Mouse (Mus musculus): ENCODE measurements around the gene Elovl5. TPM values are rescaled to one million over a fixed set of nuclear protein-coding genes. Genes with fewer than 3 reads are reported as not detected.

Elovl5 gene
- polyA plus RNA-seq, 1 experiment from 2014 or later: 56.0 TPM

DNA sequence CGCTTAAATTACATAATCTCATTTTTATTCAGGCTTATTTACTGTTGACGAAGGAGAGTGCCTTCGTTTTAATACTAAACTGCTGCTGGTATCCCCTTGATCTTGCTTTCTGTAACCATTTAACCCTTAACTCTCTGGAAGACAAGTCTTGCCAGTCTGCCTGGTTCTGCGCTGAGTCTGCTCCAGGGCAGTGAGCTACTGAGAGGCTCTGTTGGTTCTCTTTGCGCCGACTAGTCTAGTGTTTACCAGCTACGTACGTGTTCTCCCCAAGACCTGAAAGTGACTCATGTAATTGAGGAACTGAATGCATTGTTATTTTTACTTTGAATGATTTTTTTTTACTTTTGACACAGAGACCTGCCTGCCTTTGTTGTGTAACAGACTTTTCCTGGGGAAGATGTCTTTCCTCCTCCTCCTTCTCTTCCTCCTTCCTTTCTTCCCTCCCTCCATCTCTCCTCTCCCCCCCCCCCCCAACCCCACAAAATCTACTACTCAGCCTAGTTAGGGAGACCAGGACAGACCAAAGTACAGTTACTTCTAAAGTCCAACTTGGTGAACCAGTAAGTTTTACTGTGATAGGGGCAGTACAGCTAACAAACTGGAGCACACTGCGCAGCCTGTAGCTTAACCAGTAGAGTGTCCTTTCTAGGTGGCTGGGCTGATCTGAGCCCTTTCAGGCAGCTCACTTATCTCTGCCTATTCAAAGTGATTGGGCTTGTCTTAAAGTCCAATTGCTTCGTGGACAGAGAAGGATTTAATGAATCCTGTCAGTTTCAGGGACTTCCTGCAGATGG, 18.9 kb downstream of the Elovl5 start:
- Histone ChIP-seq H3K27ac (ENCODE audit: low read depth, low read length) (no peak overlapping the region), H3K9ac (ENCODE audit: low read depth, low read length) (no peak overlapping the region), H3K4me1 (replicated peaks; ENCODE audit: control insufficient read depth, insufficient read depth, low read length) (peaks cover 21% of the 10 kb centered on the region; the same call in 1 of the 2 replicates), H3K9me3 (ENCODE audit: control insufficient read depth, low read length) (no peaks in the 10 kb centered on the region), H3K27me3 (replicated peaks; ENCODE audit: control insufficient read depth, insufficient read depth, low read length) (no peaks in the 10 kb centered on the region), H3K36me3 (ENCODE audit: control insufficient read depth, insufficient read depth, low read length) (no peaks in the 10 kb centered on the region), H3K4me2 (no peak overlapping the region), H3K4me3 (ENCODE audit: low read depth, low read length) (no peak overlapping the region)
- DNase-seq (ENCODE audit: low spot score) (no peak), ATAC-seq (replicated peaks; ENCODE audit: low FRiP score) (no peak)
- WGBS: 72% methylated on average over 10 of the region's 10 CpGs

DNA sequence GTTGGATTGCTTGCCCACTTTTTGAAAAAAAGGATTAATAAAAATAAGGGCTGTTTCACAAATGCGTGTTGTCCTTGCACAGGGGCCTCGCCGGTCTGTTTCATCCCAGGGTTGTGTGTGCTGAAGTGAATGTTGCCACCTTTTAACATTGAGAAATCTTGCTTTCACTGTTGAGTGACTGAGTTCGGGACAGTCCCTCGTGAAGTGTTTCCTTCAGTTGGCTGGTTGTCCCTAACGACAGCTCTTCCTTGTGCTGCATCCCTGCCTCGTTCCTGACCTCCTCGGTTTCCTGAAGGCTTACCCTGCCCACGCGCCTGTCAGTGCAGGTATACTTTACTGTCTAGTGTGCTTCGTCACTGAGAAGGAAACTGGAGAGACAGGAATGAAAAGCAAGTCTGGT, 20.7 kb downstream of the Elovl5 start:
- 74% methylated on average over 11 of the region's 11 CpGs for WGBS
- Histone ChIP-seq H3K9me3 (ENCODE audit: control insufficient read depth, low read length) (no peaks in the 10 kb centered on the region), H3K4me2 (no peak overlapping the region), H3K9ac (ENCODE audit: low read depth, low read length) (no peak overlapping the region), H3K27me3 (replicated peaks; ENCODE audit: control insufficient read depth, insufficient read depth, low read length) (no peaks in the 10 kb centered on the region), H3K27ac (ENCODE audit: low read depth, low read length) (no peak overlapping the region), H3K4me3 (ENCODE audit: low read depth, low read length) (no peak overlapping the region), H3K36me3 (ENCODE audit: control insufficient read depth, insufficient read depth, low read length) (no peaks in the 10 kb centered on the region), H3K4me1 (replicated peaks; ENCODE audit: control insufficient read depth, insufficient read depth, low read length) (peaks cover 18% of the 10 kb centered on the region)
- ATAC-seq (replicated peaks; ENCODE audit: low FRiP score) (no peak), DNase-seq (ENCODE audit: low spot score) (no peak)

DNA sequence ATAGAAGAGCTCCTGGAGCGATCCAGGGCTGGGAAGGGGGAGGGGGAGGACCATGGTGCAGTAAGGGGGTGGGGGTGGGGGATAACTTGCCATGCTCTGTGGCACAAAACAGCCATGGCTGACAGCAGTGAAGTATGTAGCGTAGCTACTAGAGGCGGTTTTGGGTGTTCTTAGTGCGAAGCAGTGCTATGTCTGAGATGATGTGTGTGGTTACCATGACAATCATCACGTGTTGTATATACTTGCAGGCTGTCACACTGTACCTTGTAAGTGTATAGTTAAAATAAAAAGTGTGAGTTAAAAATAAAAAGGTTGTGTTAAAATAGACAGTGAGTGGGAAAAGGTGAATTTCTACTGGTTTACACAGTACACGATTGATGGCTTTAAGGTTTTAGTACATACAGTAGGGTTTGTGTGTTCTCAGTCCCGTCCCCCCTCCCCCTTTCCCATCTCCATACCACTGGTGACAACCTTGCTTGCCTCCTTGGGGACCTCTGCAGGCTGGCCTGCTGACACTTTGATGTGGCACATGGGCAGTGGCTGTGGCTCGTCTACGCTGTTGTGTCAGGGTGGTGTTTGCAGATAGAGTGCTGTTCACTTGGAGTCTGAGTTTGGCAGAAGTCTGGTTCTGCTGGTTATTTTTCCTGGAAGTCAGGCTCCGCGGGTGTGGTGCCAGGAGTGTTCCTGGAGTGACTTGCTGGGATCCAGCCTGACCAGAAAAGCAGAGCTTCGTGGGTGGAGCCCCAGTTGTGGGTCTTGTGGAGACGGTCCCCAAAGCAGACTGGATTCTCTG, 21.8 kb downstream of the Elovl5 start:
- Histone ChIP-seq H3K4me2 (no peak overlapping the region), H3K27me3 (replicated peaks; ENCODE audit: control insufficient read depth, insufficient read depth, low read length) (no peaks in the 10 kb centered on the region), H3K4me1 (replicated peaks; ENCODE audit: control insufficient read depth, insufficient read depth, low read length) (peaks cover 18% of the 10 kb centered on the region), H3K27ac (ENCODE audit: low read depth, low read length) (no peak overlapping the region), H3K9ac (ENCODE audit: low read depth, low read length) (no peak overlapping the region), H3K36me3 (ENCODE audit: control insufficient read depth, insufficient read depth, low read length) (no peaks in the 10 kb centered on the region), H3K4me3 (ENCODE audit: low read depth, low read length) (no peak overlapping the region), H3K9me3 (ENCODE audit: control insufficient read depth, low read length) (no peaks in the 10 kb centered on the region)
- no peak for ATAC-seq (replicated peaks; ENCODE audit: low FRiP score)
- 65% methylated on average over 13 of the region's 13 CpGs for WGBS
- no peak for DNase-seq (ENCODE audit: low spot score)

DNA sequence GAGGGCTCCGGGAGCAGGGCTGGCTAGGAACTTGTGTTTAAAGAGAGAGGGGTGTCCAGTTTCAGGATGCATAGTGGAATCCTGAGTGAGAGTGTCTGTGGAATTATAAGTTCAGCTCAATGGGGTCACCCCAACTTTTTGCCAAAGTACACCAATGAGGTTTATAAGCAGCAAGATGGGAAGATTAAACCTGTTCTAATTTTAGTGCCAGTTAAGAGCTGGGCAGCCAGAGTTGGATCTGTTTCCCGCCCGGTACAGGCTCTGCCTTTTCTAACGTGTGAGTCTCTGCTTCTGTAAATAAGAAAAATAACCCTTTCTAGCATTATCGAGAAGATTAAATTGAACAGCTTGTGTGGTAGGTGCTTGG, 22.4 kb downstream of the Elovl5 start:
- WGBS: 73% methylated on average over 5 of the region's 5 CpGs

DNA sequence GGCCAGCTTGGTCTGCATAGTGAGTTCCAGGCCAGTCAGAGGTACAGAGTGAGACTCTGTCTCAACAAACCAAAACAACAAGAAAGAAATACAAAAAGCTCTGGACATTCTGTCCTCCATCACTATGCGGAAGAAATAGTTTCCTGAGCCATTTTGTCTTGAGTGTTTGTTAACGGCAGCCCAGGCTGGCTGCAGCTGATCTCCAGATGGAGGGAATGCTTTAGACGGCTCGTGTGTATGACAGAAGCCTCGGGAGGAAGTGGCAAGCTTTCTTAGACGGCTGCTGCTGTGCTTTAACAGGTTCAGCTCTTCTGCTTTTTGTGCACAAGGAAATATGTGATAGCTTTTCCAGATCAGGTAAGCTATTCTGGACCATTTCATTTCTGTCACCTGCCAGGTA, 23.9 kb downstream of the Elovl5 start:
- ATAC-seq (replicated peaks; ENCODE audit: low FRiP score): no peak
- WGBS: 42% methylated on average over 6 of the region's 6 CpGs
- Histone ChIP-seq H3K4me1 (replicated peaks; ENCODE audit: control insufficient read depth, insufficient read depth, low read length) (peaks cover 18% of the 10 kb centered on the region), H3K4me3 (ENCODE audit: low read depth, low read length) (no peak overlapping the region), H3K4me2 (no peak overlapping the region), H3K9ac (ENCODE audit: low read depth, low read length) (no peak overlapping the region), H3K27me3 (replicated peaks; ENCODE audit: control insufficient read depth, insufficient read depth, low read length) (no peaks in the 10 kb centered on the region), H3K27ac (ENCODE audit: low read depth, low read length) (no peak overlapping the region), H3K36me3 (ENCODE audit: control insufficient read depth, insufficient read depth, low read length) (no peaks in the 10 kb centered on the region), H3K9me3 (ENCODE audit: control insufficient read depth, low read length) (no peaks in the 10 kb centered on the region)
- no peak for DNase-seq (ENCODE audit: low spot score)

More for the DNA sequence above, 22.4 kb downstream of the Elovl5 start:
- no peak for DNase-seq (ENCODE audit: low spot score)
- Histone ChIP-seq H3K27ac (ENCODE audit: low read depth, low read length) (no peak overlapping the region), H3K9ac (ENCODE audit: low read depth, low read length) (no peak overlapping the region), H3K4me2 (no peak overlapping the region), H3K27me3 (replicated peaks; ENCODE audit: control insufficient read depth, insufficient read depth, low read length) (no peaks in the 10 kb centered on the region), H3K4me1 (replicated peaks; ENCODE audit: control insufficient read depth, insufficient read depth, low read length) (peaks cover 18% of the 10 kb centered on the region), H3K9me3 (ENCODE audit: control insufficient read depth, low read length) (no peaks in the 10 kb centered on the region), H3K36me3 (ENCODE audit: control insufficient read depth, insufficient read depth, low read length) (no peaks in the 10 kb centered on the region), H3K4me3 (ENCODE audit: low read depth, low read length) (no peak overlapping the region)
- ATAC-seq (replicated peaks; ENCODE audit: low FRiP score): no peak

DNA sequence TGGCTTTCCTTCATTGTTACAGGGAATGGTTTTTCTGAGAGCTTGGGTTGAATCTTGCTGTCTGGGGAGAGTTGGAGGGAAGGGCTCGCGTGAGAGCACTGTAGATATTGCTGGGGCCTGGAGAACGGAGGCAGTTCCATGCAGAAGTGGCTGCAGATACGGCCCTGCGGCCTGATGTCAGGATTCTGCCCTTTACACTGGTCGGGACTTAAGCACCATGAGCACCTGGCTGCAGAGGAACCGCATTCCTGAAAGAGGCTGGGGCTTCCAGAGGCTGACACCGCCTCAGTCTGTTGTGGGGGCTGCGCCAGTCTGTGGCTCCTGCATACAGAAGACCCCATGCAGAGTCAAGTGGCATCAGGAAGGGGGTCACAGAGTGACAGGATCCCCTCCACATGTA, 24.7 kb downstream of the Elovl5 start:
- Histone ChIP-seq H3K36me3 (ENCODE audit: control insufficient read depth, insufficient read depth, low read length) (no peaks in the 10 kb centered on the region), H3K27ac (ENCODE audit: low read depth, low read length) (no peak overlapping the region), H3K4me1 (replicated peaks; ENCODE audit: control insufficient read depth, insufficient read depth, low read length) (peaks cover 18% of the 10 kb centered on the region), H3K4me2 (no peak overlapping the region), H3K9me3 (ENCODE audit: control insufficient read depth, low read length) (no peaks in the 10 kb centered on the region), H3K9ac (ENCODE audit: low read depth, low read length) (no peak overlapping the region), H3K27me3 (replicated peaks; ENCODE audit: control insufficient read depth, insufficient read depth, low read length) (no peaks in the 10 kb centered on the region), H3K4me3 (ENCODE audit: low read depth, low read length) (no peak overlapping the region)
- WGBS: 75% methylated on average over 9 of the region's 9 CpGs
- ATAC-seq (replicated peaks; ENCODE audit: low FRiP score) (no peak), DNase-seq (ENCODE audit: low spot score) (no peak)

DNA sequence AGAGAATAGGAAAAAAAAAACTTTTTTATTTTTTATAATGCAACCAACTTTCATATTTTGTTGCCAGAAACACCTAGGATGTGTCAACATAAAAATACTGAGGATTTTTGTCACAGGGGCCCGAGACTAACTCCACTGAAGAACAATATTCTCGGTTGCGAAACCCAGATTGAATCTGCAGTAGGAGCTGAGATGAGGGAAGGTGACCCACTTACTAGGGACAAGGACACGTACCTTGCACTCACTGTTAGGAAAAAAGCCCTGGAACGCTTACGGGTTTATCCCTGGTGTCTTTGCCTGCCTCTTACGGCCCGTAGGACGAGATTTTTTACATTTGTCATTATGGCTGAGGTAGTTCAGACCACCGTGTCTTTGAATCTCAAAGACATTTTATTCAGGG, 25.2 kb downstream of the Elovl5 start:
- no peak overlapping the region for H3K4me2 ChIP-seq
- no peak overlapping the region for H3K27ac ChIP-seq (ENCODE audit: low read depth, low read length)
- no peak overlapping the region for H3K9ac ChIP-seq (ENCODE audit: low read depth, low read length)
- no peak overlapping the region for H3K4me3 ChIP-seq (ENCODE audit: low read depth, low read length)
- DNase-seq (ENCODE audit: low spot score): no peak
- 84% methylated on average over 10 of the region's 10 CpGs for WGBS
- no peaks in the 10 kb centered on the region for H3K36me3 ChIP-seq (ENCODE audit: control insufficient read depth, insufficient read depth, low read length)
- no peaks in the 10 kb centered on the region for H3K9me3 ChIP-seq (ENCODE audit: control insufficient read depth, low read length)
- peaks cover 18% of the 10 kb centered on the region for H3K4me1 ChIP-seq (replicated peaks; ENCODE audit: control insufficient read depth, insufficient read depth, low read length)
- no peak for ATAC-seq (replicated peaks; ENCODE audit: low FRiP score)
- no peaks in the 10 kb centered on the region for H3K27me3 ChIP-seq (replicated peaks; ENCODE audit: control insufficient read depth, insufficient read depth, low read length)

DNA sequence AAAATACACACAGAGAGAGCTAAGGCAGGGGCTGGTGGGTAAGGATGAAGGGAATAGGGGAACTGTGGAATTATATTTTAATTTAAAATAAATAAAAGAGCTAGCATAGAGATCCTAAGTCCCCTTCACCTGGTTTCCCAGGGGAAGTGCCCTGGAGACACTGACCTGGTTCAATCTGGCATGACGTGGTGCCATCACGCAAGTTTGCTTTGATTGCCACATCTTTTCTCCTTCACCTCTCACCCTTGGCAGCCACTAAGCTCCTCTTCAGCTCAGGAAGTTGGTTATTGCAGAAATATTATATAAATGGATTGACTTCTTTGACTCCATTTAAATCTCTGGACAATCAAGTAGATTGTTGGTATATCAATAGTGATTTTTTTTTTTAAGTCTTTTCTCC, 26.2 kb downstream of the Elovl5 start:
- no peak for ATAC-seq (replicated peaks; ENCODE audit: low FRiP score)
- no peak overlapping the region for H3K9ac ChIP-seq (ENCODE audit: low read depth, low read length)
- no peak overlapping the region for H3K4me2 ChIP-seq
- H3K27me3 ChIP-seq (replicated peaks; ENCODE audit: control insufficient read depth, insufficient read depth, low read length): no peaks in the 10 kb centered on the region
- H3K36me3 ChIP-seq (ENCODE audit: control insufficient read depth, insufficient read depth, low read length): no peaks in the 10 kb centered on the region
- WGBS: 84% methylated on average over 2 of the region's 2 CpGs
- H3K4me1 ChIP-seq (replicated peaks; ENCODE audit: control insufficient read depth, insufficient read depth, low read length): peaks cover 18% of the 10 kb centered on the region
- no peak overlapping the region for H3K27ac ChIP-seq (ENCODE audit: low read depth, low read length)
- no peaks in the 10 kb centered on the region for H3K9me3 ChIP-seq (ENCODE audit: control insufficient read depth, low read length)
- no peak overlapping the region for H3K4me3 ChIP-seq (ENCODE audit: low read depth, low read length)
- DNase-seq (ENCODE audit: low spot score): no peak

DNA sequence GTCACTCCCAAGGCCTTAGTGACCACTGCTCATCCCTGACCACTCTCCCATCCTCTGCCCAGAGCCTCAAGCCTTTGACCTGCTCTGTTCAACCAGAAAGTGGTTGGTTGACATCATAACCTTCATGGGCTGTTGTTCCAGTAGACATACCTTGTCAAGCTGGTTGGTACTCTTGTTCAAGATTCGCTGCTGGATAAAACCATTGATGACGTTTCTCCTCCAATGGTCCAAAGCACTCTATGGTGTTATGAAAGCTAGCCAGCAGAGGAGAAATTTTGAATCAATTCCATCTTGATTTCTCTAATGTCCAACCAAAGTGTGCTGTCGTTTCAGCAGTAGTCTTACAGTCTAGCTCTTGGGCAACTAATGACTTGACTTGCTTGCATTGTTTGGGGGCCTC, 27.0 kb downstream of the Elovl5 start:
- DNase-seq (ENCODE audit: low spot score) (no peak), ATAC-seq (replicated peaks; ENCODE audit: low FRiP score) (no peak)
- 83% methylated on average over 3 of the region's 3 CpGs for WGBS
- H3K27me3 ChIP-seq (replicated peaks; ENCODE audit: control insufficient read depth, insufficient read depth, low read length): no peaks in the 10 kb centered on the region
- no peak overlapping the region for H3K9ac ChIP-seq (ENCODE audit: low read depth, low read length)
- no peaks in the 10 kb centered on the region for H3K9me3 ChIP-seq (ENCODE audit: control insufficient read depth, low read length)
- no peak overlapping the region for H3K27ac ChIP-seq (ENCODE audit: low read depth, low read length)
- H3K4me1 ChIP-seq (replicated peaks; ENCODE audit: control insufficient read depth, insufficient read depth, low read length): peaks cover 12% of the 10 kb centered on the region
- no peak overlapping the region for H3K4me3 ChIP-seq (ENCODE audit: low read depth, low read length)
- H3K36me3 ChIP-seq (ENCODE audit: control insufficient read depth, insufficient read depth, low read length): no peaks in the 10 kb centered on the region
- H3K4me2 ChIP-seq: no peak overlapping the region
